Mouse (Mus musculus) lung, embryonic 14.5 days (tissue): Measurements from ENCODE around the gene Exoc6. TPM values are rescaled to one million over a fixed set of nuclear protein-coding genes. Genes with fewer than 3 reads are reported as not detected.
"Not testable (repeated sequence)": the region's sequence is repeated elsewhere in the genome, so short reads cannot be mapped to it uniquely, and the experiment has no call there.

Experiments
- ATAC-seq: fragments of 200-750 bp; cut with Nextera tagmentation; 2 replicates; pipeline ENCODE4 v1.8.0; 2017; ENCODE audit warnings: mild to moderate bottlenecking, moderate TSS enrichment, moderate library complexity; ENCODE audit not compliant: insufficient read depth
- DNase-seq: peaks from one replicate; pipeline ENCODE4 v3.0.0-alpha.2; 2015
- H3K27ac ChIP-seq: fragments of 300-500 bp; sonication (generic); 2 replicates; pipeline ENCODE4 v1.5.1; 2014; ENCODE audit warnings: low read depth, mild to moderate bottlenecking, moderate library complexity
- H3K27me3 ChIP-seq: fragments of 300-500 bp; sonication (generic); 2 replicates; pipeline ENCODE4 v1.6.1; 2014; ENCODE audit warnings: low read length, control low read depth; ENCODE audit not compliant: insufficient read depth
- H3K36me3 ChIP-seq: fragments of 300-500 bp; sonication (generic); 2 replicates; pipeline ENCODE4 v1.6.1; 2014; ENCODE audit warnings: control low read depth; ENCODE audit not compliant: insufficient read depth
- H3K4me1 ChIP-seq: fragments of 300-500 bp; sonication (generic); 2 replicates; pipeline ENCODE4 v1.6.1; 2014; ENCODE audit warnings: antibody characterized with exemption, control low read depth; ENCODE audit not compliant: insufficient read depth
- H3K4me2 ChIP-seq: fragments of 300-500 bp; sonication (generic); 2 replicates; pipeline ENCODE4 v1.6.1; 2014; ENCODE audit warnings: mild to moderate bottlenecking
- H3K4me3 ChIP-seq: fragments of 300-500 bp; sonication (generic); 2 replicates; pipeline ENCODE4 v1.5.1; 2014; ENCODE audit warnings: low read depth, low read length
- H3K9ac ChIP-seq: fragments of 300-500 bp; sonication (generic); 2 replicates; pipeline ENCODE4 v1.6.1; 2014
- H3K9me3 ChIP-seq: fragments of 300-500 bp; sonication (generic); 2 replicates; pipeline ENCODE4 v1.6.1; 2016; ENCODE audit warnings: low read depth, low read length, control low read depth
- CTCF ChIP-seq: IDR thresholded peaks from 2 replicates; pipeline ENCODE4 v1.5.1; 2016; ENCODE audit warnings: antibody characterized with exemption, low read depth
- WGBS: fragments of 180-500 bp; shearing (Covaris S2); extraction: QIAGEN DNeasy Blood & Tissue Kit; methylation state at CpG from one replicate; pipeline ENCODE4 v1.1.7; 2014; 5-methylcytosine and 5-hydroxymethylcytosine counted together
- polyA plus RNA-seq: library from polyadenylated mRNA; unstranded; fragments of >200 nt; fragmentation: Nextera tagmentation; extraction: Ambion mirVana; gene quantifications from 2 replicates; pipeline ENCODE4 v1.2.1, GENCODE M21; 2014

Gene Exoc6
- polyA plus RNA-seq, 1 experiment from 2014 or later: 13.2 TPM

- no peak for TF ChIP-seq CTCF
- Histone ChIP-seq H3K36me3 (no peaks in the 10 kb centered on the region), H3K27me3 (no peaks in the 10 kb centered on the region), H3K9ac (no peak overlapping the region), H3K4me2 (no peak overlapping the region), H3K4me1 (no peaks in the 10 kb centered on the region), H3K27ac (0 out of 2 replicates have a peak overlapping the region, but pooled peaks have one; percentile 9), H3K9me3 (no peaks in the 10 kb centered on the region), H3K4me3 (no peak overlapping the region)
- peak; percentile 35; the same call in 1 of the 2 replicates for ATAC-seq
- WGBS: 54% methylated on average over 18 of the region's 18 CpGs
- DNase-seq: peak; percentile 70
These were observed 29.3 kb upstream of the Exoc6 start for GRCm38 (mm10) chr19:37520740-37521433.

GRCm38 (mm10) chr19:37521434-37521781, 28.8 kb upstream of the Exoc6 start:
- DNase-seq (no peak), ATAC-seq (no peak)
- TF ChIP-seq CTCF: no peak
- WGBS: 67% methylated on average over 2 of the region's 2 CpGs
- Histone ChIP-seq H3K9ac (no peak overlapping the region), H3K4me2 (no peak overlapping the region), H3K9me3 (no peaks in the 10 kb centered on the region), H3K27me3 (no peaks in the 10 kb centered on the region), H3K27ac (0 out of 2 replicates have a peak overlapping the region, but pooled peaks have one; percentile 9), H3K36me3 (no peaks in the 10 kb centered on the region), H3K4me3 (no peak overlapping the region), H3K4me1 (no peaks in the 10 kb centered on the region)

- ATAC-seq (no peak), DNase-seq (peak; percentile 39)
- no peaks in the 10 kb centered on the region for H3K36me3 ChIP-seq
- H3K27me3 ChIP-seq: no peaks in the 10 kb centered on the region
- H3K9me3 ChIP-seq: no peaks in the 10 kb centered on the region
- peak overlapping the region; percentile 20; the same call in 1 of the 2 replicates for H3K27ac ChIP-seq
- no peak for TF ChIP-seq CTCF
- no peak overlapping the region for H3K4me3 ChIP-seq
- 47% methylated on average over 15 of the region's 15 CpGs for WGBS
- no peak overlapping the region for H3K9ac ChIP-seq
- H3K4me1 ChIP-seq: no peaks in the 10 kb centered on the region
- H3K4me2 ChIP-seq: 0 out of 2 replicates have a peak overlapping the region, but pooled peaks have one; percentile 15
These were observed 26.7 kb upstream of the Exoc6 start for GRCm38 (mm10) chr19:37523280-37524062.

GRCm38 (mm10) chr19:37525925-37526324, 24.3 kb upstream of the Exoc6 start:
- Histone ChIP-seq H3K4me2 (no peak overlapping the region), H3K4me3 (no peak overlapping the region), H3K27ac (no peak overlapping the region), H3K36me3 (no peaks in the 10 kb centered on the region), H3K4me1 (no peaks in the 10 kb centered on the region), H3K9ac (no peak overlapping the region), H3K9me3 (no peaks in the 10 kb centered on the region), H3K27me3 (no peaks in the 10 kb centered on the region)
- WGBS: 85% methylated on average over 11 of the region's 11 CpGs
- DNase-seq (no peak), ATAC-seq (no peak)
- no peak for TF ChIP-seq CTCF

GRCm38 (mm10) chr19:37526768-37527167, 23.4 kb upstream of the Exoc6 start:
- Histone ChIP-seq H3K4me3 (no peak overlapping the region), H3K27ac (no peak overlapping the region), H3K9me3 (no peaks in the 10 kb centered on the region), H3K27me3 (no peaks in the 10 kb centered on the region), H3K9ac (no peak overlapping the region), H3K4me1 (no peaks in the 10 kb centered on the region), H3K36me3 (no peaks in the 10 kb centered on the region), H3K4me2 (no peak overlapping the region)
- DNase-seq (no peak), ATAC-seq (no peak)
- TF ChIP-seq CTCF: no peak
- WGBS: 23% methylated on average over 8 of the region's 8 CpGs

GRCm38 (mm10) chr19:37527736-37528135, 22.5 kb upstream of the Exoc6 start:
- H3K27ac ChIP-seq, H3K9ac ChIP-seq, ATAC-seq, H3K4me1 ChIP-seq, H3K4me2 ChIP-seq, H3K27me3 ChIP-seq, H3K4me3 ChIP-seq, H3K36me3 ChIP-seq, DNase-seq, H3K9me3 ChIP-seq: not testable (repeated sequence)
- whole genome bisulfite sequencing: 92% methylated on average over 3 of the region's 3 CpGs

GRCm38 (mm10) chr19:37528581-37528980, 21.6 kb upstream of the Exoc6 start:
- Histone ChIP-seq H3K4me3 (no peak overlapping the region), H3K9ac (no peak overlapping the region), H3K4me1 (no peaks in the 10 kb centered on the region), H3K4me2 (no peak overlapping the region), H3K27ac (no peak overlapping the region), H3K27me3 (no peaks in the 10 kb centered on the region), H3K36me3 (no peaks in the 10 kb centered on the region), H3K9me3 (no peaks in the 10 kb centered on the region)
- TF ChIP-seq CTCF: no peak
- 23% methylated on average over 6 of the region's 6 CpGs for WGBS
- ATAC-seq (no peak), DNase-seq (peak; percentile 53)
